Mouse (Mus musculus): Measurements from ENCODE around the gene Ppp1r15a.

Gene Ppp1r15a

DNA sequence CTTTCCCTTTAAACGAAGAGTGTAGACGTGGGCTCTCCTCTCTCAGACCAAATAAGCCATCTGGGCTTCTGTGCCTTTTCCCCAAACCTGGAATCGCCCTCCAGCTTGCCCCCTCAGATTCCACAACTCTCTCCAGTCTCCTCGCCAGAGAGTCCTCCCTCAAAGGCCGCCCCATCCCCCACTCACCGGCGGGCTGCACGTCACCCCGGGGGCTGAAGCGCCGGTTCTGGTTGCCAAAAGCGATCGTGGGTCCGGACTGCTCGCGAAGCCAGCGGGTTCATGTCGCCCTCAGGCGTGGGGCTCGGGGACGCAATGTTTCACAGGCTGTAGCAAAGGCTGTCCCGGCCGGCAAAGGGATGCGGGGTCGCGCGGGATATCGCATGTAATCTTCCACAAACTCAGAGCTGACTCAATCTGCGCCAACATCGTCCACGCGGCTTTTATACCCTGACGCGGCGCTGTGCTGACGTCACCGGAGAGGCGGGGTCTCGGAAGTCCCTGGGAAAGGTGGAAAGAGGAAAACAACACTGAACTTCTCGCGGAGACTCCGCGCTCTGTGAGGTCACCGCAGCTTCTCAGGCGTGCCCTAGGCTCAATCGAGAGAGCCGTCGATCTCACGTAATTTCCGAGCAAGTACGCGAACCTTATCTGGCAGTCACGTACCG lies at the start of gene Ppp1r15a, which contains the start of gene Plekha4:
Gene Ppp1r15a (minus strand): TSS at position 460 of the 665 bp plus-strand sequence.
Gene Plekha4 (plus strand): TSS at position 522 of the 665 bp plus-strand sequence.
- peak; percentile 97 for DNase-seq

DNA sequence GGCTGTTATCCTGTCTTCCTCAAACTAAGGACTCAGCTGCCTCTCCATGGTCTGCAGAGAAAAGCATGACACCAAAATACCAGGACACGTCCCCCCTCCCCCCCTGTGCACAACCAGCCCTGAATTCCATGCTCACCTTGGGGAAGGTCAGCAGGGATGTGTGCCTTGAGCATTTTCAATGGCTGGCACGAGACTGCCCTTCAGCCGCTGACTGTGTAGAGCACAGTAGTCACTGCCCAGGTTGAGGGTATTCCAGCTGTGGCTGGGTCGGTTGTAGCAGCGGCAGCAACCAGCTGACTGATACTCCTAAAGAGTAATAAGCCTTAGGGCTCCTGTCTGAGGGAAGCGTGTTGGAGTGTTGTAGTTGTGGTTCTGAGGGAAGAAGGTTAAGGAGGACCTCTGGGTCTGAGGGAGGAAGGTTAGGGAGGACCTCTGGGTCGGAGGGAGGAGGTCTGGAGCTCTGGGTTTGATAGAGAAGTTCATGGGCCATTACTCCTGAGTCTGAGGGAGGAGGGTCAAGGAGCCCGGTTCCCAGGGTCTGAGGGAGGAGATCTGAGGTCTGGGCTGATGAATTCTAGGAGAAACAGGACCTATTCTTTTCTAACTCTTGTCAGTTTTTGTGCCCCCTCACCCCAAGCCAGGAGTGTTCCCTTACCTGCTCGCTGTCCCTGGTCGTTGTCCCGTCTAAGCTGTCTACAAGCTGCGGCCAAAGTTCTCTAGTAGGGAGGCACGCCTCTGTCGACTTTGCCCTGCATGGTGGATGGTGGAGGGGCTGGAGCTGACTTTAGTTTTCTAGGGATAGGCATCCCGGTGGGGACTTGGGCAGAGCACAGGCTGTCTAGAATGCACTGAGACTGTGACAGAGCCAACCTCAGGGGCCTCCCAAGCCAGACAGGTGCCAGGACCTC lies 48.7 kb upstream of the Ppp1r15a start:
- DNase-seq = no peak

DNA sequence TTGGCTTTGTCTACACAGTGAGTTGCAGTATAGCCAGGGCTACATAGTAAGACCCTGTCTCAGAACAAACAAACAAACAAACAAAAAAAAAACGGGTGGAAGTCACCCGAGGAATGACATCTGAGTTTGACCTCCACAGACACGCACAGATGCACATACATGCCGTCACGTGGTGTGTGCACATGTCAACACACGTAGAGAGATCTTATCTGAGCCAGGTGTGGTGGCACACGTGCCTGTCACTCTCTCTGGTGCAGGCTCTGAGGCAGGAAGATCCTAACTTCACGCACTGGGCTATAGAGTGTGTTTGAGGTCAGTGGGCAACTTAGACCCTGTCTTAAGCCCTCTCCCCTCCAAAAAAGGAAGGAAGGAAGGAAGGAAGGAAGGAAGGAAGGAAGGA lies 47.9 kb upstream of the Ppp1r15a start:
- peak; percentile 68 for DNase-seq

DNA sequence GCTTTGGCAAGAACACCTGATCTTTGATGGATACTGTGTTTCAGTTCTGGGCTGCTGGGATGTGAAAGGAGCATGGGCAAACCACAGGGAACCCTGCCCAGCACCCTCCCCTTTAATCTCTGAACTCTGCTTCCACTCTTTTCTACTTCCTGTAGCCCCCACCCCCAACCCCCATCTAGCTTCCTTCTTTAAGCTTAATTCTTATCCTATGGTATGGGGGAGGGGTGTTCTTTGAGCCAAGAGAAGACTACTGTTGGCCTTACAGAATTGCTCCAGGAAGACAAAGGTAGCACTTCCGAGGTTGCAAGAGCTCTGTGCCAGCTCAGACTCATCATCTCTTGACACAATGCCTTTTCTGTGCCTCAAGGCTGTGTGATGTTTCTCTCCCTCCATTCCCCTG lies 45.9 kb upstream of the Ppp1r15a start:
- DNase-seq = no peak

DNA sequence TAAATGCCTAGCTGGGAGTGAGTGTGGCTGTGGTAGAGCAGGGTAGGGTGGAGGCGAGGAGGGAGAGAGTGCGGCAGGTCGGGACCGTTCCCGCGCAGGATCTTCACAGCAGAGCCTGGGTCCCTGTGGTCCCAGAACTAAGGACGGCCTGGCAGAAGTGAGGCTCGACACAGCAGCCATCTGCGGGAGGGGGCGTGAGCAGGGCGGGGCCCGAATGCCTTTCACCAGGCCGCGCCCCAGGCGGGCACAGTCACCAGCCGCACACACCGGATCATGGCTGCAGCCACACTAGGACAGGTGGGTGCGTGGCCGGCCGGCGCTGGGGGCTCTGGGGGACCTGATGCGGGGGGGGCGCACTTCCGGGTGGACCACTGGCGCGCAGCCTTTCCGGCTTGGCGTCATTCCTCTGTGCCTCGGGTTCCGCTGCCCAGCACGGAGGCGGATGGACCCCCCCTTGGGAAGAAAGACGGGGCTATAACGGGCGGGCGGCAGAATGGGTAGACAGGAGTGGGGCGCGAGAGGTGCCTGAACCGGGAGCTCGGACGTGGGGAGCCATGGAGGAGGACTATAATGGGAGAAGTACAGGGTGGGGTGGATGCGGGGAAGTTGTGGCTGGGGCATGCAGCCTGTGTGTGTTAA lies 44.2 kb upstream of the Ppp1r15a start, which contains the start of gene Bcat2:
Gene Bcat2 (plus strand): TSS at position 51 of the 639 bp plus-strand sequence.
- peak; percentile 78 for DNase-seq

DNA sequence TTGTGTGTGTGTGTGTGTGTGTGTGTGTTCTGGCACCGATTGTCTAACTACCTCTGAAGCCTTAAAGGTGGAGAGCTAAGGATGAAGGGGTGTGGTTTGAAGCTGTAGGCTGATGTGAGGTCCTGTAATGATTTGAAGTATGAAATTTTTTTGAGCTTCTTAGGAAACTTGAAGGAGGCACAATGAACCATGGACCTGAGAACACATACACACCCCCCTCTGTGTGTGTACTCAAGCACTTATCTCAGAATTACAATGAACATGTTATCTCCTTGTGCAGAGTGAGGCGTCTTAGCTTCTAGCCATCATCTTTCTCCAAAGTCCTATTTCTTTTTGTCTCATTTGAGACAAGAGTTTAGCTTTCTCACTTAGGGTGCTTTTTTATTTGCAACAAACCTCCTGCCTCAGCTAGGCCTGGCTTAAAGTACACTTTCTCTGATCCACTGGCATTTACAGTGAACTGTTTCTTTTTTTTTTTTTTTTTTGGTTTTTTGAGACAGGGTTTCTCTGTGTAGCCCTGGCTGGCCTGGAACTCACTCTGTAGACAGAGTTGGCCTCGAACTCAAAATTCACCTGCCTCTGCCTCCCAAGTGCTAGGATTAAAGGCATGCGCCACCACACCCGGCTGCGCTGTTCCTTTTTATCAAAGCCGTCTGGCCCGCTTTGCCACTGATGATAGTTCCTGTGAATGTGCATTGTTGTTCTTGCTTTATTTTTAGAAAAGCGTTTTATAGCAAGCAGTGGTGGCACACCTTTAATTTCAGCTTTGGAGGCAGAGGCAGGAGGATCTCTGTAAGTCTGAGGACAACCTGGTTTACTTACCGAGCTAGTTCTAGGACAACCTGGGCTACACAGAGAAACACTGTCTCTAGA lies 42.8 kb upstream of the Ppp1r15a start:
- no peak for DNase-seq

DNA sequence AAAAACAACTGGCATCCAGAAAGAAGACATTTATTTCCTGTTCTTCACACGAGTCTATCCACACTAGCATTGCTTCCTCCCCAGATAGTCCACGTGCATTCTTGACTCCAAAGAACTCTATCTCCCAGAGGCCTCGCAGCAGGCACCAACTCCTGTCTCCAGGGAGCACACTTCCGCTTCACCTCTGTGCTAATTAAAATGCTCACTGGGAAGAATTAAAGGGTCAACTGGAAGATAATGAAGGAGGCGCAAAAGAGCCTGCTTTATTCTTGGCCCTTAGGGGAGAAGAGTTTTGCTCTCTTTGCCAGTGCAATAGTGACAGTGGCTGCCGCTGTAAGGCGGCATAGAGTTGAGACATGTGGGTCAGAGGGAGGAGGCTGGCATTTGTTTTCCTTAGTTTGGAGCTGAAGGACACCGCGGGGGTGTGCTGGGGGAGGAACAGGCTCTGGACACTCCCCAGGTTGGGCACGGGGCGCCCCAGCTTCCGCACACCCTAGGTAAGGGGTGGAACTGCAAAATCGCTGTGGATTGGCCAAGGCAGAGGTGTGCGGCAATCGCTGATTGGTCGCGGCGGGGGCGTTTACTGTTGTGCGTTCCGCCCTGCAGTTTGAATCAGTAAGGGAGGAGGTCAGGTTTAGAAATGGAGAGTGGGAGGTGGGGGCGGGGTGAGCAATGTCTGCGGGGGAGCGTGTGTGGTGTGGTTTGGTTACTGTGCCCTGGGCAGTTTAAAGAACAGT lies 41.9 kb upstream of the Ppp1r15a start:
- peak; percentile 87 for DNase-seq

DNA sequence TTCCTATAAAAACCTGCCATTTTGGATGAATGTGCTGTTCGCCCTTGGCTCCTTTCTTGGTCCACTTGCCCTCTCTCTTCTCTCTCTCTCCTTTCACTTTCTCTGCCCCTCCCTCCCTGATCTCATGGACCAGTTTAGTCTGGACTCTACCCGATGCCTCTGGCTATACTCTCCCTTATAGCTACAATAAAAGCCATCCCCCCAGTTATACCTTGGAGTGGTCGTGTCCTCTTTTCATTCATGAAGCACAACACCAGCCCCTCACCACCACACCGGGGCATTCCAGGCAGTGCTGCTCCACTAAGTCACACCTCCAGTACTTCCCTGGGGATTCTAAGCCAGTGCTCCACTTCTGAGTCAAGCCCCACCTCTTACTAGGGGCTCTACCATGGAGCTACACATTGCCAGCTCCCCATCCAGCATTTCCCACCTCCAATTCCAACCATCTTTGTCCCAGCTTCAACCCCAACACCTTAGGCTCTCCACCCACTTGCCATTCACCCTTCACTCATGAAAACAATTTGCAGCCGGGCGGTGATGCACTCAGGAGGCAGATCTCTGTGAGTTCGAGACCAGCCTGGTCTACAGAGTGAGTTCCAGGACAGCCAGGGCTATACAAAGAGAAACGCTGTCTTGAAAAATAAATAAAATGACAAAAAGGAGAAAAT lies 41.2 kb upstream of the Ppp1r15a start:
- DNase-seq = no peak

DNA sequence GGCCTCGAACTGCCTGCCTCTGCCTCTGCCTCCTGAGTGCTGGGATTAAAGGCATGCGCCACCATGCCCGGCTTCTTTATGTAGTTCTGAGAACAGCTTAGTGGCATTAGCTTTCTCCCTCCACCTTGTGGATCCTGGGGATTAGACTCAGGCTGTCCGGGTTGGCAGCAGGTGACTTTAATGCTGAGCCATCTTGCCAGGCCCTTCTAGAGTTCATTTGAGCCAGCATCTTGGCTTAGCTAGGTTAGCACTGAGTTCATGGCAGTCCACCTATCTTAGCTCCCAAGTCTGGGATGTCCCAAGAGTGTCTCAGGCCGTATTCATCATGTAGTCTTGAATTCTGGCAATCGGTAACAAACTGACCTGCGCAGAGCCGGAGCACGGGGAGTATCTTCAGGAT lies 39.4 kb upstream of the Ppp1r15a start:
- no peak for DNase-seq

DNA sequence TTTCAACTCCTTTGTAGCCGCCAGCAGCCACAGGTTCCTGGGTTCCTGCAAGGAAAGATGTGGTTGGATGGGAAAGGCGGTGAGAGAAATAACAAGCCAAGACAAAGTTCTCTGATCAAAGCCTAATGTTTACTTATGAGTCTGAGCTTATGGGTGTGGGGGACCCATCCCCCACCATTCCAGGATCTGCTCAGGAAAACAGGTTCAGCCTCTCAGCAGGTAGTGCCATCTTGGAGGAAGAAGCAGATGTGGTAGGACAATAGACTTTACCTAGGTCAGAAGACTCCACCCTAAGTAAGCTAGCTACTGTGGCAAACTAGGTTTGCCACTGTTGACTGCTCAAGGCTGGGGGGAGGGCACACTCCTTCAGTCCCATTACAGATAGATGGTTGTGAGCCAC lies 38.7 kb upstream of the Ppp1r15a start:
- no peak for DNase-seq

DNA sequence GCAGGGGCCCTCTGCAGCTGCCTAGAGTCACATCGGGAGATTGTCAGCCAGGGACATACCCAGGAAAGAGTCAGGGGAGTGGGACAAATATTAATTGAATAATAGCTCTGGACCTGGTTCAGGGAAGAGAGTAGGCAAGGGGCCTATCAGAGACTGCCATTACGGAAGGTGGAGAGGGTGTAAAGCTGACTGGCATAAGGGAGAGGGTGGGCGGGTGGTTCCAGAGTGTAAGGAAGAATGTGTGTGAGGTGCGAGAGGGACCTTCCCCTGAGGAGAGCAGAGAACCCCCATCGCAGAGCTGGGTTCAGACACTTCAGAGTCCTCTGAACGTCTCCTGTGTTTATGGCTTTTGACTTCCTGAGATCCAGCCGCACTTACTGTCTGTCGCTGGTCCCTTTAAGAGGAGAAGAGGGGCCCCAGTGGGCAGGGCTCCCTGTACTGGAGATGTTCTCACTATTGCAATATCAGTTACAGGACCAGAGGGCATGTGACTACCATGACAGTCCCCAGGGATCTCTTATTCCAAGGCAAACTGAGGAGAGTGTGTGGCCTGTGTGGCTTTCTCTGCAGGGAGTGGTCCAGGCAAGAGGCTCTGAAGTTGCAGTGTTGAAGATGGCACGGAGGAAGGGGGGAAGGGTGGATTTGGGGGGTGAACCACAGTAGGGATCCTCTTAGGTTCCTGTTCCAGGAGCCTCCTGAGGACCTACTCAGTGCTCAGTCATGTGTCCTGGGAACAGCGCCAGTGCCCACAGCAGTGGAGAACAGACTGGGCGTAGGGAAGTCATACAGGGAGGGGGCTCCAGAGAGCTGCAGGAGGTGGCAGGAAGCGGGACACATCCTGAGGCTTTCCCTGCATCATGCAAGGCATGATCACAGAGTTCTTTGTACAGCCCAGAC lies 35.8 kb upstream of the Ppp1r15a start:
- no peak for DNase-seq

DNA sequence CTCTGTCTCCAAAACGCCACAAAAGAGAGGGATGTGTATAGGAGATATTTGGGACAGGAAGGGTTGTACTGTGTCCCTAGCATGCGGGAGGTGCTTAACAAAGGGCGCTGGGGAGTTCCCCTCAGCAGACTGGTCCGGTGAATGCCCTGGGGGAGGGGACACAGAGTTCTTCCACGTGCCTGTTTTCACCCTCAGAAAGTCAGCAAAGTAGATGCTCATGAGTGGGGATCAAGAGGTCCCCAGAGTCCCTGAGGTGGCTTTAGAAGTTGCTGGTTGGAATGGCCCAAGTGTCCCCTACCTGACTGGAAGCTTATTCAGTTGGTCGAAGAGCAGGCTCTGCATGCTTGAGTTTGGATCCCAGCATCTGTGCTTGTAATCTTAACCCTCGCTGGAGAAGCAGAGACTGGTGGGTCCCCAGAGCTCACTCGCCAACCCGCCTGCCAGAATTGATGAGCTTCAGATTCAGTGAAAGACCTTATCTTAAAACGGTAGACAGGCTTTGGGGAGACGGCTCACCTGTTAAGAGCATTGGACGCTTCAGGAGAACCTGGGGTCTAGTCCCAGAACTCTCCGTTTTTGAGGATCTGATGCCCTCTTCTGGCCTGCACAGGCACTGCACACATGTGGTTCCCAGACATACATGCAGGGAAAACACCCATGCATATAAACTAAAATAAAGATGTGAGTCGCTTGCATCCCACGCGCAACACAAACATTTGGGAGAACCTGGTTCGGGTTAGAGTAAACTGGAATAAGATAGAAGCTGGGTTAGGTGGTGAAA lies 35.0 kb upstream of the Ppp1r15a start:
- peak; percentile 87 for DNase-seq

DNA sequence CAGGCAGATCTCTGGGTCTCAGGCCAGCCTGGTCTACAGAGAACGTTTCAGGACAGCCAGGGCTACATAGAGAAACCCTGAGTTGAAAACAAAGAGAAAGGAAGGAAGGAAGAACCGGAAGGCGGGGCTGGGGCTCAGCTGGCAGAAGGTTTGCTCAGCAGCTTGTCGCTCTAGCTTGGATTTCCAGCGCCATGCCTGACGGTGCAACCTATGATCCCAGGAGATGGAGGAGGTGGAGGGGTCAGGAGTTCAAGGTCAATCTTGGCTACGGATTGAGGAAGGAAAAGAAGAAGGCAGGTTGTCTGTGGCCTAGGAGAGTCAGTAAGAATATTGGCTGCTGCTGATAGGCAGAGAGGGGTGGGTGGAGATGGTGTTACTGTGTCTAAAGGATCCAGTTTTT lies 34.2 kb upstream of the Ppp1r15a start:
- DNase-seq = no peak

DNA sequence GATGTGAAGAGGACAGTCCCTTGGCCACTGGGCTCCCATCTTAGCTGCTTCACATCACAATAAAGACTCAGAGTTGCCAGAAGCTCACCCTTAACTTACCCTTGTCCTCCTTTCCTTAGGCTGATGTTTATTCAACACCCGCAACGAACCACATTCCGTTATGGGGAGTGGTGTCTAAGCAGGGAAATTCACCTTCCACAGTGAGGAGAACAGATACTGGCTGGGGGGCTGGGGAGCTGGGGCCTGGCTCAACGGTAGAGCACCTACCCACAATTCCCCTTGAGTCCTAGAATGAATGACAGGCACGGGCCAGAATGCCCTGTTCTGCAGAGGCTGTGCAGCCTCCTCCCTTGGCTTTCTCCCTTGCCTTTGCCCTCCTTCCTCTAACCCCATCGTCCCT lies 32.8 kb upstream of the Ppp1r15a start:
- DNase-seq = no peak

DNA sequence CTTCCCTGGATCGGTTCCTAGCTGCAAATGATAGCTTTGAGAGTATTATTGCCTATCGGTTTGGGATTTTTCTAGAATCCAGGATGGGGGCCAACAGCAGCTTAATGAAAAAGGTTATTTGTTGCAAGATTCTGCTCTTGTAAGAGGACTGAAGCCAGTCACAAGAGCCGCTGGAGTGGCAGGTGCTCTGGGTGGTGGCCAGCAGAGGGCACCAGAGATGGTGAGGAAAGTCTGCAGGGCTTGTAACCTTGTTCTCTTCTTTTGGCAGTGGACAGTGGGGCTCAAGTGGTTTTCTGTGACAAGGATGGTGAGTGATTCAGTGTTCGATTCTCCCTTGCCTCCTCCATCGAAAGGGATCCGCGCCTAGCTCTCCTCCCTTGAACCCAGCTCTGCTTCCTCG lies 29.7 kb upstream of the Ppp1r15a start:
- DNase-seq = peak; percentile 83

DNA sequence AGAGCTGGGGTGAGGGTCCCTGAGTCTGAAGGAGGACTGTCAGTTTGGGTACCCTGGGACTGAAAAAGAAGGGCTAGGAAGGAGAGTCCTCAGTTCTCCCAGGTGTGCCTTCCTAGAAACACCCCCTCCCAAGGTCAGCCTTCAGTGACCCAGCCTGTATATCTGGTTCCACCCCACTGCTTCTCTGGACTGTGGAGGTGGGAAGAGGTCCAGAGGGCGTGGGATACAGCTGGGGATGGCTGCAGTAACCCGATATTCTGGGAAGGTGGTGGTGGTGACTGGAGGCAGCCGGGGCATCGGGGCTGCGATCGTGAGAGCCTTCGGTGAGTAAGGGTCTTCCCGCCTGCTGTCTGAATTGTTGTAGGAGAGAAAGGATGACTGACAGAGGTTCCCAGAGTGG lies 28.7 kb upstream of the Ppp1r15a start, which contains the start of gene Hsd17b14:
Gene Hsd17b14 (plus strand): TSS at position 150 of the 400 bp plus-strand sequence.
- no peak for DNase-seq

DNA sequence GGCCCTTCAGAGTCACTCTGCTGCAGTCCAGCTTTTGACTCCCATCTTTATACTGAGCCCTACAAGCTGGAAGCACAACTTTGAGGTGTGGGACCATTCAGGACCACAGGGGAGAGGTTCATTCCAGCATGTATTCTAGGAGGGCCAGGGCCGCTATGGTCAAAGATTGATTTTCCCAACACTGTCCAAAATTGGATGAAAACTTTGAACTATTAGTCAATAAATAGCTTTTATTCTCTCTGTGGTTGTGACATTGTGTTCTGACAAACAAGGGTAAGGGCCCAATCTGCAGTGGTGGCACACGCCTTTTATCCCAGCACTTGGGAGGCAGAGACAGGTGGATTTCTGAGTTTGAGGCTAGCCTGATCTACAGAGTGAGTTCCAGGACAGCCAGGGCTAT lies 27.9 kb upstream of the Ppp1r15a start:
- no peak for DNase-seq

DNA sequence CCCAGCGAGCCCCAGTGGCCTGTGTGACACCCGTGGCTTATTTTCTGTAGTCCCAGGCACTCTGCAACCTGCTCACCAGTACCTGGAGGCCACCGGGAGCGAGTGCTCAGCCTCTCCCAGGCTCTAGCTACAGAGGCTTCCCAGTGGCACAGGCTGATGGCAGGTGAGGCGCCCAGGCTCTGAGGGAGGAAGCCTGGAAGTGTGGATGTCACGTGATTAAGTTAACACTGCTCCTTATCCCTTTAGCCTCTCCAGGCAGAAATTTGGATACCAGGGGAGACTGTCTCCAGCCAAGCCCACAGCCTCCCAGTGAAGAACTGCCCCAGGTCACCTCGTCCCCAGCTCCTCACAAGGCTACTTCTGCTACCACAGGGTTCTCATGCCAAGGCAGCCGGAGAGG lies 27.5 kb upstream of the Ppp1r15a start:
- no peak for DNase-seq

DNA sequence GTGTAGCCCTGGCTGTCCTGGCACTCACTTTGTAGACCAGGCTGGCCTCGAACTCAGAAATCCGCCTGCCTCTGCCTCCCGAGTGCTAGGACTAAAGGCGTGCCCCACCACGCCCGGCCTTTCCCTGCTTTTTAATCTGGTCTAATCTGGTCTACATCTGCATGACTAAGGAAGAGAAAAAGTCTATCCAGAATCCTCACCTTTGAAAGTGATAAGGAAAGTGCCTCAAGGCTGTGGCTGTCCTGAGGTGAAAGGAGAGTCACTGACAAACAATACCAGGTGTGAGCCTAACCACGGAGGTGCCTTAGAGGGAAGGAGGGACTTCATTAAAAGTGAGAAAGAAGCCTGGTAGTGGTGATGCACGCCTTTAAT lies 25.4 kb upstream of the Ppp1r15a start:
- no peak for DNase-seq

Data from thymus, postnatal 25 days (tissue).